Mouse (Mus musculus): ENCODE data around the gene Hrk. TPM values are rescaled to one million over a fixed set of nuclear protein-coding genes. Genes with fewer than 3 reads are reported as not detected.

Gene Hrk
- polyA plus RNA-seq, 1 experiment from 2014 or later: 3.5 TPM

GRCm38 (mm10) chr5:118170888-118171529, 6.6 kb downstream of the Hrk start:
- under 1% methylated on average over 25 of the region's 25 CpGs for WGBS
- 0 out of 2 replicates have a peak overlapping the region, but pooled peaks have one; percentile 16 for H3K9ac ChIP-seq (replicated peaks; ENCODE audit: low read depth, low read length)
- H3K27me3 ChIP-seq (ENCODE audit: control insufficient read depth, insufficient read depth, low read length): peaks cover 29% of the 10 kb centered on the region

GRCm38 (mm10) chr5:118171665-118172064, 7.2 kb downstream of the Hrk start:
- Histone ChIP-seq H3K4me2 (ENCODE audit: low read depth, low read length) (peak overlapping the region; percentile 41), H3K36me3 (ENCODE audit: control insufficient read depth, insufficient read depth, low read length) (no peaks in the 10 kb centered on the region), H3K9ac (replicated peaks; ENCODE audit: low read depth, low read length) (0 out of 2 replicates have a peak overlapping the region, but pooled peaks have one; percentile 16), H3K27ac (ENCODE audit: low read depth, low read length) (no peak overlapping the region), H3K4me3 (ENCODE audit: low read depth, low read length) (peak overlapping the region; percentile 29), H3K4me1 (ENCODE audit: control insufficient read depth, insufficient read depth, low read length) (peaks cover 2% of the 10 kb centered on the region; the same call in 1 of the 2 replicates), H3K9me3 (ENCODE audit: control insufficient read depth, low read length) (no peaks in the 10 kb centered on the region), H3K27me3 (ENCODE audit: control insufficient read depth, insufficient read depth, low read length) (peaks cover 29% of the 10 kb centered on the region)
- WGBS: under 1% methylated on average over 31 of the region's 36 CpGs
- ATAC-seq (ENCODE audit: low read depth): no peak

More at GRCm38 (mm10) chr5:118170888-118171529, 6.6 kb downstream of the Hrk start:
- H3K4me3 ChIP-seq (ENCODE audit: low read depth, low read length): peak overlapping the region; percentile 29
- H3K36me3 ChIP-seq (ENCODE audit: control insufficient read depth, insufficient read depth, low read length): no peaks in the 10 kb centered on the region
- no peaks in the 10 kb centered on the region for H3K9me3 ChIP-seq (ENCODE audit: control insufficient read depth, low read length)
- peak overlapping the region; percentile 41 for H3K4me2 ChIP-seq (ENCODE audit: low read depth, low read length)
- no peak for ATAC-seq (ENCODE audit: low read depth)
- peaks cover 2% of the 10 kb centered on the region; the same call in 1 of the 2 replicates for H3K4me1 ChIP-seq (ENCODE audit: control insufficient read depth, insufficient read depth, low read length)
- no peak overlapping the region for H3K27ac ChIP-seq (ENCODE audit: low read depth, low read length)

GRCm38 (mm10) chr5:118172078-118172723, 7.8 kb downstream of the Hrk start:
- Histone ChIP-seq H3K4me2 (ENCODE audit: low read depth, low read length) (peak overlapping the region; percentile 41), H3K36me3 (ENCODE audit: control insufficient read depth, insufficient read depth, low read length) (no peaks in the 10 kb centered on the region), H3K27me3 (ENCODE audit: control insufficient read depth, insufficient read depth, low read length) (peaks cover 29% of the 10 kb centered on the region), H3K4me3 (ENCODE audit: low read depth, low read length) (peak overlapping the region; percentile 29), H3K9me3 (ENCODE audit: control insufficient read depth, low read length) (no peaks in the 10 kb centered on the region), H3K9ac (replicated peaks; ENCODE audit: low read depth, low read length) (0 out of 2 replicates have a peak overlapping the region, but pooled peaks have one; percentile 16), H3K27ac (ENCODE audit: low read depth, low read length) (no peak overlapping the region), H3K4me1 (ENCODE audit: control insufficient read depth, insufficient read depth, low read length) (peaks cover 2% of the 10 kb centered on the region; the same call in 1 of the 2 replicates)
- ATAC-seq (ENCODE audit: low read depth): no peak
- under 1% methylated on average over 27 of the region's 27 CpGs for WGBS

- Histone ChIP-seq H3K36me3 (ENCODE audit: control insufficient read depth, insufficient read depth, low read length) (no peaks in the 10 kb centered on the region), H3K4me1 (ENCODE audit: control insufficient read depth, insufficient read depth, low read length) (no peaks in the 10 kb centered on the region; the same call in 1 of the 2 replicates), H3K27ac (ENCODE audit: low read depth, low read length) (no peak overlapping the region), H3K9me3 (ENCODE audit: control insufficient read depth, low read length) (no peaks in the 10 kb centered on the region), H3K4me3 (ENCODE audit: low read depth, low read length) (peak overlapping the region; percentile 18; the same call in 1 of the 2 replicates), H3K9ac (replicated peaks; ENCODE audit: low read depth, low read length) (0 out of 2 replicates have a peak overlapping the region, but pooled peaks have one; percentile 34), H3K27me3 (ENCODE audit: control insufficient read depth, insufficient read depth, low read length) (peaks cover 22% of the 10 kb centered on the region), H3K4me2 (ENCODE audit: low read depth, low read length) (peak overlapping the region; percentile 44)
- 2% methylated on average over 20 of the region's 22 CpGs for WGBS
- ATAC-seq (ENCODE audit: low read depth): no peak
These were observed 10.0 kb downstream of the Hrk start for GRCm38 (mm10) chr5:118174310-118175009.

- H3K4me2 ChIP-seq (ENCODE audit: low read depth, low read length): no peak overlapping the region; the same call in 1 of the 2 replicates
These were observed 10.7 kb downstream of the Hrk start for GRCm38 (mm10) chr5:118175137-118175536.

GRCm38 (mm10) chr5:118177640-118178039, 13.2 kb downstream of the Hrk start:
- no peaks in the 10 kb centered on the region for H3K36me3 ChIP-seq (ENCODE audit: control insufficient read depth, insufficient read depth, low read length)
- ATAC-seq (ENCODE audit: low read depth): no peak
- WGBS: 75% methylated on average over 7 of the region's 7 CpGs

More at GRCm38 (mm10) chr5:118175137-118175536, 10.7 kb downstream of the Hrk start:
- Histone ChIP-seq H3K27me3 (ENCODE audit: control insufficient read depth, insufficient read depth, low read length) (peaks cover 18% of the 10 kb centered on the region), H3K4me1 (ENCODE audit: control insufficient read depth, insufficient read depth, low read length) (no peaks in the 10 kb centered on the region; the same call in 1 of the 2 replicates), H3K9ac (replicated peaks; ENCODE audit: low read depth, low read length) (no peak overlapping the region), H3K27ac (ENCODE audit: low read depth, low read length) (no peak overlapping the region), H3K36me3 (ENCODE audit: control insufficient read depth, insufficient read depth, low read length) (no peaks in the 10 kb centered on the region), H3K9me3 (ENCODE audit: control insufficient read depth, low read length) (no peaks in the 10 kb centered on the region), H3K4me3 (ENCODE audit: low read depth, low read length) (no peak overlapping the region)
- 19% methylated on average over 2 of the region's 2 CpGs for WGBS
- ATAC-seq (ENCODE audit: low read depth): no peak

GRCm38 (mm10) chr5:118186903-118187633, 22.6 kb downstream of the Hrk start:
- Histone ChIP-seq H3K9me3 (ENCODE audit: control insufficient read depth, low read length) (no peaks in the 10 kb centered on the region), H3K27me3 (ENCODE audit: control insufficient read depth, insufficient read depth, low read length) (no peaks in the 10 kb centered on the region), H3K4me1 (ENCODE audit: control insufficient read depth, insufficient read depth, low read length) (no peaks in the 10 kb centered on the region), H3K4me2 (ENCODE audit: low read depth, low read length) (no peak overlapping the region), H3K27ac (ENCODE audit: low read depth, low read length) (no peak overlapping the region), H3K36me3 (ENCODE audit: control insufficient read depth, insufficient read depth, low read length) (no peaks in the 10 kb centered on the region), H3K4me3 (ENCODE audit: low read depth, low read length) (no peak overlapping the region), H3K9ac (replicated peaks; ENCODE audit: low read depth, low read length) (no peak overlapping the region)
- ATAC-seq (ENCODE audit: low read depth): no peak
- 68% methylated on average over 9 of the region's 9 CpGs for whole genome bisulfite sequencing

More at GRCm38 (mm10) chr5:118177640-118178039, 13.2 kb downstream of the Hrk start:
- H3K27me3 ChIP-seq (ENCODE audit: control insufficient read depth, insufficient read depth, low read length): peaks cover 8% of the 10 kb centered on the region
- no peaks in the 10 kb centered on the region for H3K9me3 ChIP-seq (ENCODE audit: control insufficient read depth, low read length)
- no peak overlapping the region for H3K4me2 ChIP-seq (ENCODE audit: low read depth, low read length)
- no peak overlapping the region for H3K9ac ChIP-seq (replicated peaks; ENCODE audit: low read depth, low read length)
- no peak overlapping the region for H3K4me3 ChIP-seq (ENCODE audit: low read depth, low read length)
- H3K27ac ChIP-seq (ENCODE audit: low read depth, low read length): no peak overlapping the region
- no peaks in the 10 kb centered on the region for H3K4me1 ChIP-seq (ENCODE audit: control insufficient read depth, insufficient read depth, low read length)

GRCm38 (mm10) chr5:118188356-118188755, 23.9 kb downstream of the Hrk start:
- WGBS: 56% methylated on average over 6 of the region's 6 CpGs
- Histone ChIP-seq H3K4me2 (ENCODE audit: low read depth, low read length) (no peak overlapping the region), H3K4me3 (ENCODE audit: low read depth, low read length) (no peak overlapping the region), H3K27ac (ENCODE audit: low read depth, low read length) (no peak overlapping the region), H3K9me3 (ENCODE audit: control insufficient read depth, low read length) (no peaks in the 10 kb centered on the region), H3K4me1 (ENCODE audit: control insufficient read depth, insufficient read depth, low read length) (no peaks in the 10 kb centered on the region), H3K9ac (replicated peaks; ENCODE audit: low read depth, low read length) (no peak overlapping the region), H3K27me3 (ENCODE audit: control insufficient read depth, insufficient read depth, low read length) (no peaks in the 10 kb centered on the region), H3K36me3 (ENCODE audit: control insufficient read depth, insufficient read depth, low read length) (no peaks in the 10 kb centered on the region)
- ATAC-seq (ENCODE audit: low read depth): no peak
